Mouse (Mus musculus) embryonic facial prominence, embryonic 10.5 days (tissue): Measurements from ENCODE around the gene Gatb. TPM values are rescaled to one million over a fixed set of nuclear protein-coding genes. Genes with fewer than 3 reads are reported as not detected.
A peak's percentile ranks its signal among the peaks of the same experiment; 100 is the strongest.

ENCODE experiments used
- DNase-seq: peaks from one replicate; pipeline ENCODE4 v3.0.0-alpha.2; 2017; ENCODE audit warnings: low spot score
- H3K27ac ChIP-seq: fragments of 300-500 bp; sonication (generic); replicated peaks from 2 replicates; pipeline ENCODE4 v1.5.1; 2016; ENCODE audit warnings: mild to moderate bottlenecking
- H3K27me3 ChIP-seq: fragments of 300-500 bp; sonication (generic); replicated peaks from 2 replicates; pipeline ENCODE4 v1.6.1; 2016; ENCODE audit warnings: low read depth, mild to moderate bottlenecking; ENCODE audit not compliant: poor library complexity, severe bottlenecking
- H3K36me3 ChIP-seq: fragments of 300-500 bp; sonication (generic); replicated peaks from 2 replicates; pipeline ENCODE4 v1.6.1; 2016; ENCODE audit warnings: mild to moderate bottlenecking, moderate library complexity
- H3K4me1 ChIP-seq: fragments of 300-500 bp; sonication (generic); 2 replicates; pipeline ENCODE4 v1.6.1; 2016
- H3K4me3 ChIP-seq: fragments of 300-500 bp; sonication (generic); 2 replicates; pipeline ENCODE4 v1.5.1; 2016; ENCODE audit warnings: mild to moderate bottlenecking, moderate library complexity
- H3K9me3 ChIP-seq: fragments of 300-500 bp; sonication (generic); 2 replicates; pipeline ENCODE4 v1.6.1; 2016; ENCODE audit warnings: mild to moderate bottlenecking
- WGBS: fragments of 180-500 bp; shearing (Covaris S2); methylation state at CpG from one replicate; pipeline ENCODE4 v1.1.7; 2016; 5-methylcytosine and 5-hydroxymethylcytosine counted together
- polyA plus RNA-seq: library from polyadenylated mRNA; unstranded; fragments of >200 nt; fragmentation: Nextera tagmentation; extraction: Ambion mirVana; gene quantifications from 2 replicates; pipeline ENCODE4 v1.2.1, GENCODE M21; 2016

Gatb gene
- polyA plus RNA-seq, 1 experiment from 2014 or later = 26.8 TPM

GRCm38 (mm10) chr3:85669844-85670243, 95.9 kb downstream of the Gatb start:
- H3K36me3 ChIP-seq = no peaks in the 10 kb centered on the region
- WGBS = 88% methylated on average over 6 of the region's 6 CpGs
- H3K27me3 ChIP-seq = no peaks in the 10 kb centered on the region
- no peaks in the 10 kb centered on the region for H3K4me1 ChIP-seq
- no peak for DNase-seq
- no peak overlapping the region for H3K4me3 ChIP-seq
- H3K9me3 ChIP-seq = no peaks in the 10 kb centered on the region
- H3K27ac ChIP-seq = no peak overlapping the region

- H3K4me3 ChIP-seq = no peak overlapping the region
- WGBS = 85% methylated on average over 8 of the region's 8 CpGs
Observed at GRCm38 (mm10) chr3:85677133-85677532, 103.2 kb downstream of the Gatb start.

GRCm38 (mm10) chr3:85677952-85678351, 104.0 kb downstream of the Gatb start:
- no peaks in the 10 kb centered on the region for H3K36me3 ChIP-seq
- no peaks in the 10 kb centered on the region for H3K9me3 ChIP-seq
- peaks cover 5% of the 10 kb centered on the region; the same call in 1 of the 2 replicates for H3K4me1 ChIP-seq
- H3K27me3 ChIP-seq = no peaks in the 10 kb centered on the region
- H3K27ac ChIP-seq = no peak overlapping the region
- no peak for DNase-seq
- no peak overlapping the region for H3K4me3 ChIP-seq
- 83% methylated on average over 3 of the region's 3 CpGs for WGBS

More at GRCm38 (mm10) chr3:85677133-85677532, 103.2 kb downstream of the Gatb start:
- no peak overlapping the region for H3K27ac ChIP-seq
- no peaks in the 10 kb centered on the region for H3K27me3 ChIP-seq
- no peak for DNase-seq
- no peaks in the 10 kb centered on the region for H3K36me3 ChIP-seq
- no peaks in the 10 kb centered on the region for H3K9me3 ChIP-seq
- H3K4me1 ChIP-seq = peaks cover 5% of the 10 kb centered on the region; the same call in 1 of the 2 replicates

- no peaks in the 10 kb centered on the region for H3K9me3 ChIP-seq
- no peak overlapping the region for H3K4me3 ChIP-seq
- no peaks in the 10 kb centered on the region for H3K27me3 ChIP-seq
- WGBS = 87% methylated on average over 8 of the region's 8 CpGs
- no peak for DNase-seq
- peaks cover 5% of the 10 kb centered on the region; the same call in 1 of the 2 replicates for H3K4me1 ChIP-seq
- H3K27ac ChIP-seq = no peak overlapping the region
- no peaks in the 10 kb centered on the region for H3K36me3 ChIP-seq
Observed at GRCm38 (mm10) chr3:85679312-85679933, 105.5 kb downstream of the Gatb start.

- 89% methylated on average over 5 of the region's 5 CpGs for WGBS
- Histone ChIP-seq H3K4me1 (peaks cover 5% of the 10 kb centered on the region; the same call in 1 of the 2 replicates), H3K9me3 (no peaks in the 10 kb centered on the region), H3K36me3 (no peaks in the 10 kb centered on the region), H3K27me3 (no peaks in the 10 kb centered on the region), H3K4me3 (no peak overlapping the region), H3K27ac (no peak overlapping the region)
- DNase-seq = no peak
Observed at GRCm38 (mm10) chr3:85679960-85680359, 106.0 kb downstream of the Gatb start.

- peaks cover 5% of the 10 kb centered on the region; the same call in 1 of the 2 replicates for H3K4me1 ChIP-seq
- H3K4me3 ChIP-seq = no peak overlapping the region
- no peaks in the 10 kb centered on the region for H3K27me3 ChIP-seq
- no peak for DNase-seq
- H3K36me3 ChIP-seq = no peaks in the 10 kb centered on the region
- 69% methylated on average over 7 of the region's 7 CpGs for WGBS
- H3K9me3 ChIP-seq = no peaks in the 10 kb centered on the region
- H3K27ac ChIP-seq = 0 out of 2 replicates have a peak overlapping the region, but pooled peaks have one; percentile 48
Observed at GRCm38 (mm10) chr3:85681136-85681535, 107.2 kb downstream of the Gatb start.

GRCm38 (mm10) chr3:85683618-85684017, 109.7 kb downstream of the Gatb start:
- whole genome bisulfite sequencing = 92% methylated on average over 5 of the region's 5 CpGs

GRCm38 (mm10) chr3:85685271-85685670, 111.4 kb downstream of the Gatb start:
- 88% methylated on average over 8 of the region's 8 CpGs for WGBS
- Histone ChIP-seq H3K27ac (no peak overlapping the region), H3K36me3 (no peaks in the 10 kb centered on the region), H3K4me3 (no peak overlapping the region), H3K9me3 (no peaks in the 10 kb centered on the region), H3K27me3 (no peaks in the 10 kb centered on the region), H3K4me1 (peaks cover 5% of the 10 kb centered on the region; the same call in 1 of the 2 replicates)
- DNase-seq = no peak

More at GRCm38 (mm10) chr3:85683618-85684017, 109.7 kb downstream of the Gatb start:
- no peak for DNase-seq
- no peaks in the 10 kb centered on the region for H3K27me3 ChIP-seq
- peaks cover 5% of the 10 kb centered on the region; the same call in 1 of the 2 replicates for H3K4me1 ChIP-seq
- no peak overlapping the region for H3K4me3 ChIP-seq
- H3K36me3 ChIP-seq = no peaks in the 10 kb centered on the region
- H3K9me3 ChIP-seq = no peaks in the 10 kb centered on the region
- no peak overlapping the region for H3K27ac ChIP-seq

GRCm38 (mm10) chr3:85688341-85688740, 114.4 kb downstream of the Gatb start:
- no peaks in the 10 kb centered on the region for H3K4me1 ChIP-seq
- DNase-seq = no peak
- H3K4me3 ChIP-seq = no peak overlapping the region
- no peaks in the 10 kb centered on the region for H3K9me3 ChIP-seq
- no peaks in the 10 kb centered on the region for H3K27me3 ChIP-seq
- WGBS = 94% methylated on average over 14 of the region's 14 CpGs
- no peaks in the 10 kb centered on the region for H3K36me3 ChIP-seq
- no peak overlapping the region for H3K27ac ChIP-seq

GRCm38 (mm10) chr3:85691134-85691533, 117.2 kb downstream of the Gatb start:
- 70% methylated on average over 4 of the region's 4 CpGs for WGBS
- no peak for DNase-seq

GRCm38 (mm10) chr3:85693013-85693412, 119.1 kb downstream of the Gatb start:
- no peaks in the 10 kb centered on the region for H3K36me3 ChIP-seq
- no peaks in the 10 kb centered on the region for H3K4me1 ChIP-seq
- WGBS = 38% methylated on average over 3 of the region's 3 CpGs
- H3K27ac ChIP-seq = no peak overlapping the region
- H3K4me3 ChIP-seq = no peak overlapping the region
- DNase-seq = no peak
- no peaks in the 10 kb centered on the region for H3K9me3 ChIP-seq
- no peaks in the 10 kb centered on the region for H3K27me3 ChIP-seq

More at GRCm38 (mm10) chr3:85691134-85691533, 117.2 kb downstream of the Gatb start:
- Histone ChIP-seq H3K36me3 (no peaks in the 10 kb centered on the region), H3K27ac (no peak overlapping the region), H3K27me3 (no peaks in the 10 kb centered on the region), H3K9me3 (no peaks in the 10 kb centered on the region), H3K4me1 (no peaks in the 10 kb centered on the region), H3K4me3 (no peak overlapping the region)

GRCm38 (mm10) chr3:85695056-85695455, 121.1 kb downstream of the Gatb start:
- Histone ChIP-seq H3K36me3 (no peaks in the 10 kb centered on the region), H3K27me3 (no peaks in the 10 kb centered on the region), H3K4me3 (no peak overlapping the region), H3K4me1 (no peaks in the 10 kb centered on the region), H3K9me3 (no peaks in the 10 kb centered on the region), H3K27ac (no peak overlapping the region)
- 84% methylated on average over 3 of the region's 3 CpGs for WGBS
- no peak for DNase-seq

GRCm38 (mm10) chr3:85698496-85698895, 124.6 kb downstream of the Gatb start:
- no peaks in the 10 kb centered on the region for H3K9me3 ChIP-seq
- no peak overlapping the region for H3K27ac ChIP-seq
- 84% methylated on average over 4 of the region's 4 CpGs for WGBS
- DNase-seq = no peak
- H3K4me3 ChIP-seq = no peak overlapping the region
- no peaks in the 10 kb centered on the region for H3K27me3 ChIP-seq
- H3K4me1 ChIP-seq = 0 out of 2 replicates have a peak, but pooled peaks cover 4% of the 10 kb centered on the region
- H3K36me3 ChIP-seq = no peaks in the 10 kb centered on the region
